Mouse (Mus musculus) small intestine, adult 2 months (tissue): ENCODE measurements at regions not wholly inside any gene's neighbourhood (a gene's known extent, or its start where the extent isn't known, plus 50 kb on each side); places are given as distances from the start of the nearest gene placed in this dataset.

Source experiments
- H3K27ac ChIP-seq: fragments of 200-500 bp; 2 replicates; pipeline ENCODE4 v1.5.1; 2012; ENCODE audit warnings: low read depth, low read length, control low read depth, inconsistent platforms; ENCODE audit not compliant: insufficient read depth
- H3K27me3 ChIP-seq: fragments of 200-500 bp; 2 replicates; pipeline ENCODE4 v1.6.1; 2012; ENCODE audit warnings: mild to moderate bottlenecking, moderate library complexity, low read length, inconsistent platforms; ENCODE audit not compliant: control insufficient read depth, insufficient read depth
- H3K36me3 ChIP-seq: fragments of 200-500 bp; 2 replicates; pipeline ENCODE4 v1.6.1; 2012; ENCODE audit warnings: mild to moderate bottlenecking, low read length, control low read depth, inconsistent platforms; ENCODE audit not compliant: control insufficient read depth, insufficient read depth
- H3K4me1 ChIP-seq: fragments of 200-500 bp; 2 replicates; pipeline ENCODE4 v1.6.1; 2012; ENCODE audit warnings: low read length, inconsistent platforms, mixed read lengths; ENCODE audit not compliant: control insufficient read depth, insufficient read depth, insufficient read length
- H3K4me3 ChIP-seq: fragments of 200-500 bp; 2 replicates; pipeline ENCODE4 v1.5.1; 2012; ENCODE audit warnings: low read depth, mild to moderate bottlenecking, control low read depth, inconsistent platforms, low read length, moderate library complexity
- CTCF ChIP-seq: fragments of 200-500 bp; IDR thresholded peaks from 2 replicates; pipeline ENCODE4 v1.5.1; 2012; ENCODE audit warnings: low read depth, mild to moderate bottlenecking, control low read depth, inconsistent platforms, low read length, moderate library complexity, mixed read lengths; ENCODE audit not compliant: insufficient replicate concordance, insufficient read length; ENCODE audit errors: extremely low read depth
- POLR2A ChIP-seq: fragments of 200-500 bp; IDR thresholded peaks from 2 replicates; pipeline ENCODE4 v1.6.1; 2012; ENCODE audit warnings: low read depth, mild to moderate bottlenecking, control low read depth, inconsistent platforms, low read length, moderate library complexity
- WGBS: fragments of 180-500 bp; shearing (Covaris S2); methylation state at CpG from one replicate; pipeline ENCODE4 v1.1.7; 2018; 5-methylcytosine and 5-hydroxymethylcytosine counted together

- TF ChIP-seq CTCF, result no peak
- TF ChIP-seq POLR2A, result no peak
- Histone ChIP-seq H3K27ac (no peak overlapping the region), H3K36me3 (no peaks in the 10 kb centered on the region), H3K27me3 (no peaks in the 10 kb centered on the region), H3K4me1 (no peaks in the 10 kb centered on the region), H3K4me3 (no peak overlapping the region)
- 24% methylated on average over 1 of the region's 1 CpGs for WGBS
These were observed 145.6 kb downstream of the Edn1 start for GRCm38 (mm10) chr13:42446921-42447320.

- no peak overlapping the region for H3K4me3 ChIP-seq
- H3K27ac ChIP-seq, result no peak overlapping the region
- no peaks in the 10 kb centered on the region for H3K4me1 ChIP-seq
- WGBS, result 68% methylated on average over 5 of the region's 5 CpGs
- TF ChIP-seq POLR2A (no peak), CTCF (no peak)
- no peaks in the 10 kb centered on the region for H3K36me3 ChIP-seq
- H3K27me3 ChIP-seq, result no peaks in the 10 kb centered on the region
These were observed 152.4 kb downstream of the Edn1 start for GRCm38 (mm10) chr13:42453665-42454064.

- no peak overlapping the region for H3K4me3 ChIP-seq
- WGBS, result 87% methylated on average over 3 of the region's 3 CpGs
- H3K27ac ChIP-seq, result no peak overlapping the region
- no peak for TF ChIP-seq CTCF
- TF ChIP-seq POLR2A, result no peak
- H3K36me3 ChIP-seq, result no peaks in the 10 kb centered on the region
- no peaks in the 10 kb centered on the region for H3K27me3 ChIP-seq
- no peaks in the 10 kb centered on the region for H3K4me1 ChIP-seq
These were observed 158.6 kb downstream of the Edn1 start for GRCm38 (mm10) chr13:42459892-42460291.

- no peak for TF ChIP-seq POLR2A
- TF ChIP-seq CTCF, result no peak
- H3K36me3 ChIP-seq, result no peaks in the 10 kb centered on the region
- H3K4me1 ChIP-seq, result no peaks in the 10 kb centered on the region
- 92% methylated on average over 3 of the region's 3 CpGs for WGBS
- H3K4me3 ChIP-seq, result no peak overlapping the region
- H3K27me3 ChIP-seq, result no peaks in the 10 kb centered on the region
- H3K27ac ChIP-seq, result no peak overlapping the region
These were observed 177.5 kb downstream of the Edn1 start for GRCm38 (mm10) chr13:42478825-42479224.

GRCm38 (mm10) chr13:42490956-42491680, 189.3 kb upstream of the Phactr1 start:
- TF ChIP-seq CTCF (no peak), POLR2A (no peak)
- 69% methylated on average over 4 of the region's 4 CpGs for WGBS
- Histone ChIP-seq H3K27me3 (no peaks in the 10 kb centered on the region), H3K36me3 (no peaks in the 10 kb centered on the region), H3K27ac (no peak overlapping the region), H3K4me3 (no peak overlapping the region), H3K4me1 (no peaks in the 10 kb centered on the region)

- TF ChIP-seq CTCF (no peak), POLR2A (no peak)
- 75% methylated on average over 5 of the region's 5 CpGs for WGBS
- Histone ChIP-seq H3K27me3 (no peaks in the 10 kb centered on the region), H3K36me3 (no peaks in the 10 kb centered on the region), H3K4me3 (no peak overlapping the region), H3K27ac (no peak overlapping the region), H3K4me1 (no peaks in the 10 kb centered on the region)
These were observed 186.1 kb upstream of the Phactr1 start for GRCm38 (mm10) chr13:42494371-42494770.

GRCm38 (mm10) chr13:42498351-42498750, 182.1 kb upstream of the Phactr1 start:
- WGBS, result 80% methylated on average over 4 of the region's 4 CpGs
- Histone ChIP-seq H3K27me3 (no peaks in the 10 kb centered on the region), H3K27ac (no peak overlapping the region), H3K36me3 (no peaks in the 10 kb centered on the region), H3K4me1 (no peaks in the 10 kb centered on the region), H3K4me3 (no peak overlapping the region)
- TF ChIP-seq POLR2A, result no peak
- TF ChIP-seq CTCF, result no peak
